Mouse (Mus musculus) forebrain, embryonic 16.5 days (tissue): ENCODE data around the gene Calr3. TPM values are rescaled to one million over a fixed set of nuclear protein-coding genes. Genes with fewer than 3 reads are reported as not detected.

Experiments used
- ATAC-seq: fragments of 200-750 bp; cut with Nextera tagmentation; 2 replicates; pipeline ENCODE4 v1.8.0; 2017; ENCODE audit warnings: mild to moderate bottlenecking, moderate library complexity
- H3K27ac ChIP-seq: fragments of 300-500 bp; sonication (generic); 2 replicates; pipeline ENCODE4 v1.5.1; 2014; ENCODE audit warnings: low read length, control low read depth
- H3K27me3 ChIP-seq: fragments of 300-500 bp; sonication (generic); replicated peaks from 2 replicates; pipeline ENCODE4 v1.6.1; 2014; ENCODE audit warnings: low read length; ENCODE audit not compliant: control insufficient read depth, insufficient read depth
- H3K36me3 ChIP-seq: fragments of 300-500 bp; sonication (generic); 2 replicates; pipeline ENCODE4 v1.6.1; 2014; ENCODE audit not compliant: control insufficient read depth, insufficient read depth
- H3K4me1 ChIP-seq: fragments of 300-500 bp; sonication (generic); replicated peaks from 2 replicates; pipeline ENCODE4 v1.6.1; 2014; ENCODE audit warnings: low read length; ENCODE audit not compliant: control insufficient read depth, insufficient read depth
- H3K4me2 ChIP-seq: fragments of 300-500 bp; sonication (generic); 2 replicates; pipeline ENCODE4 v1.6.1; 2014; ENCODE audit warnings: mild to moderate bottlenecking, low read length, control low read depth
- H3K4me3 ChIP-seq: fragments of 300-500 bp; sonication (generic); replicated peaks from 2 replicates; pipeline ENCODE4 v1.5.1; 2014; ENCODE audit warnings: mild to moderate bottlenecking, low read length, control low read depth
- H3K9ac ChIP-seq: fragments of 300-500 bp; sonication (generic); replicated peaks from 2 replicates; pipeline ENCODE4 v1.6.1; 2014; ENCODE audit warnings: low read depth, low read length, control low read depth
- H3K9me3 ChIP-seq: fragments of 300-500 bp; sonication (generic); 2 replicates; pipeline ENCODE4 v1.6.1; 2016; ENCODE audit warnings: low read length; ENCODE audit not compliant: control insufficient read depth
- WGBS: fragments of 180-500 bp; shearing (Covaris S2); extraction: QIAGEN DNeasy Blood & Tissue Kit; methylation state at CpG from one replicate; pipeline ENCODE4 v1.1.7; 2014; 5-methylcytosine and 5-hydroxymethylcytosine counted together
- polyA plus RNA-seq: library from polyadenylated mRNA; unstranded; fragments of >200 nt; fragmentation: Nextera tagmentation; extraction: Ambion mirVana; gene quantifications from 2 replicates; pipeline ENCODE4 v1.2.1, GENCODE M21; 2015

Gene Calr3
- polyA plus RNA-seq, 1 experiment from 2014 or later = 1.3 TPM

DNA sequence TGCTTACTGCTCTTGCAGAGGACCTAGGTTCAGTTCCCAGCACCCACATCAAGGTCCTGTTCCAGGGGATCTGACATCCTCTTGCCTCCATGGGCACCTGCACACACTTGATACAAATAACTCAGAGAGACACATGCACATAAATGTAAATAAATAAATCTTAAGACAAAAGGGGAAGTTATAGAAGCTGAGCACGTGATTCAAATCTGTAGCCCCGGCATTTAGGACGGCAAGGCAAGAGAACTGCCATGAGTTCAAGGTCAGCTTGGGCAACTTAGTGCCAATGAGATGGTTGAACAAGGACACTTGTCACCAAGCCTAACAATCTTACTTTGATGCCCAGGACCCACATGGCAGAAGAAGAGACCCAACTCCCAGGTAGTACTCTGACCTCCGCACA is 25.6 kb downstream of the Calr3 start:
- no peaks in the 10 kb centered on the region for H3K27me3 ChIP-seq
- H3K4me2 ChIP-seq = no peak overlapping the region
- no peak overlapping the region for H3K9ac ChIP-seq
- H3K27ac ChIP-seq = no peak overlapping the region
- peaks cover 43% of the 10 kb centered on the region for H3K4me1 ChIP-seq
- no peaks in the 10 kb centered on the region for H3K9me3 ChIP-seq
- no peak for ATAC-seq
- 97% methylated on average over 4 of the region's 4 CpGs for WGBS
- no peak overlapping the region for H3K4me3 ChIP-seq
- no peaks in the 10 kb centered on the region for H3K36me3 ChIP-seq

DNA sequence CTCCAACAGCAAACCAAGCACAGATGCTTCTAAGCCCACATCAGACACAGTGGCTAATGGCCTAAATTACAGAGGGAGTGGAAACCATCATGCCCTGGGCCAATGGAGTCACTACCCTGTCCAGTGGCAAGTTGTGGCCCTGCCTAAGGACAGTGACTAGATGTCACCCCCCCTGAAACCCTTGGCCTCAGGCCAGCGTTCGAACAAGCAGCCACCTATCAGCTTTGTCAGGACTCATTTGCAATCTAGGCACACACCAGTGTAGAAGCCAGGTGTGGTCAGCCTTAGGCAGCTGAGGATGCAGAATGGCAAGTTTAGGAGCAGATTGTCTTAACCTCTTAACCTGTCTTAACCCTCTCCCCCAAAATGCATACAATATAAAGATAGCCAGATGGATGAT is 28.4 kb downstream of the Calr3 start:
- H3K4me2 ChIP-seq = no peak overlapping the region
- 82% methylated on average over 2 of the region's 2 CpGs for WGBS
- no peak overlapping the region for H3K9ac ChIP-seq
- peaks cover 36% of the 10 kb centered on the region for H3K4me1 ChIP-seq
- no peaks in the 10 kb centered on the region for H3K27me3 ChIP-seq
- no peaks in the 10 kb centered on the region for H3K36me3 ChIP-seq
- no peak overlapping the region for H3K27ac ChIP-seq
- no peak overlapping the region for H3K4me3 ChIP-seq
- H3K9me3 ChIP-seq = no peaks in the 10 kb centered on the region
- ATAC-seq = no peak

DNA sequence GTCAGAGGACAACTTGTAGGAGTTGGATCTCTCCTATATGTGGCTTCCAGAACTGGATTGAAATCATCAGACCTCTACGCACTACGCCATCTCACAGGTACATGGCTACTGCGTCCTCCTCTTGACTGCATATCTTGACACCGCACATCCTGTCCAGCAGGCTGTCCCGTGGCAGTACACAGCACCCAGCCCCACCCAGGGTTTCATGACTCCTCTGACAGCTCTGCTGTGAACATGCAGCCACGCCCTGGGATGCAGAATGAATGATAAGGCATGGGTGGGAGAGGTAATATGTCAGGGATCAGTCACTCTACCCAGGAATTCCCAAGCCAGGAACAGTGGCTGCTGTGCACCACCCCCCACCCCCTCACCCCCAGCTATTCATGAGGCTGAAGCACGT is 29.8 kb downstream of the Calr3 start:
- Histone ChIP-seq H3K9ac (no peak overlapping the region), H3K4me1 (peaks cover 25% of the 10 kb centered on the region), H3K4me2 (no peak overlapping the region), H3K36me3 (no peaks in the 10 kb centered on the region), H3K27me3 (no peaks in the 10 kb centered on the region), H3K27ac (no peak overlapping the region), H3K9me3 (no peaks in the 10 kb centered on the region), H3K4me3 (no peak overlapping the region)
- no peak for ATAC-seq
- WGBS = 96% methylated on average over 7 of the region's 7 CpGs

DNA sequence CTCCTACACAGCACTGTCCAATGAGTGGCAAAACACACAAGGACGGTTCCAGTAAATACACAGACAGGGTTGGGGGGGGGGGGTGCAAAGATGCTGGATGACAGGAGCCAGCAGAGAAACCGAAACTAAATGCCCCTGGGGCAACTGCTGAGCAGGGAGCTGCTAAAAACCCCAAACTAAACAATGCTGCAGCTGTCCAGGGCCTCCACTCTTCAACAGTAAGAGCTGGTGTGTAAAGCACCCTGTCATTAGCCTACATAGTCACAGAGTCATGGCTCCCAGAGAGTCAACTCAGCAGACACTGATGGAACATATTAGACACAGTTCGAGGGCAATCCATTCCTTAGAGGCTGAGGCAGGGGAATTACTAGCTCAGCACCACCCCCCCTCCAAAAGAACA is 34.2 kb downstream of the Calr3 start:
- Histone ChIP-seq H3K27me3 (no peaks in the 10 kb centered on the region), H3K4me1 (peaks cover 2% of the 10 kb centered on the region; the same call in 1 of the 2 replicates), H3K9me3 (no peaks in the 10 kb centered on the region), H3K9ac (no peak overlapping the region), H3K4me3 (no peak overlapping the region), H3K27ac (no peak overlapping the region), H3K4me2 (no peak overlapping the region), H3K36me3 (no peaks in the 10 kb centered on the region)
- WGBS = 53% methylated on average over 3 of the region's 3 CpGs
- no peak for ATAC-seq

DNA sequence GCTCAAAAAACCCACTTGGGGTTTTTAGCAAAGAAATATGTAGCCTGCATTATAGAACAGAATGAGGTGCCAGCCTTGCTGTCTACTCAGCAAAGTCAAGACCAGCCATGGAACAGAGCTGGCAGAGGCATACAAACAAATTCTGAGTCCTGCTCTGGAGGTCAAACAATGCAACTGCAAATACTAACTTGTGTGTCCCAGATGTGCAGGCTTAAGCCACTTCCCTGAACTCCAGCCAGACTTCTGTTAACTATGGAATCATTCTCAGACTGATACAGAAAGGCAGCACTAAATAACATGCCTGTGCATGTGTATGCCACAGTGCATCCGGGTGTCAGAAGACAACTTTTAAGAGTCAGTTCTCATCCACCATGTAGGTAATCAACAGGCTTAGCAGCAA is 35.8 kb downstream of the Calr3 start:
- no peak overlapping the region for H3K4me2 ChIP-seq
- H3K4me3 ChIP-seq = no peak overlapping the region
- peaks cover 2% of the 10 kb centered on the region for H3K4me1 ChIP-seq
- no peaks in the 10 kb centered on the region for H3K36me3 ChIP-seq
- no peak for ATAC-seq
- H3K27me3 ChIP-seq = no peaks in the 10 kb centered on the region
- 90% methylated on average over 1 of the region's 1 CpGs for WGBS
- no peaks in the 10 kb centered on the region for H3K9me3 ChIP-seq
- no peak overlapping the region for H3K27ac ChIP-seq
- H3K9ac ChIP-seq = no peak overlapping the region

DNA sequence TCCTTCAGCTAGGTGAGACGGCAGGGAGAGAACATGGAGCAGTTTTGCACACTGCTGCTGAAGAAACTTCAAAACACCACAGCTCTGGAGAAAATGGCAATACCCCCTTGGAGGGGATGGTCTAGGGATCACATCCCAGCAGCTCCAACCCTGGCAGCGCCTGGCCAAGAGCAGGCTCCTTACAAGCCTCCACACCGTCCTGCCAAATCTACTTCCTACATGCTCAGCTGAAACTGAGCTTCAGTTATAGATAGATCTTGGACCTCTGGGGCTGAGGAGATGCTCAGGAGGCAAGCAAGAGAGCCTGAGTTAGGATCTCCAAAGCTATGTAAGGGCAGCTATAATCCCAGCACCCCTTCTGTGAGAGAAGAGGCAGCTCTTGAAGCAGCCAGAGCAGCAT is 40.7 kb downstream of the Calr3 start:
- WGBS = 98% methylated on average over 3 of the region's 3 CpGs
- Histone ChIP-seq H3K4me1 (no peaks in the 10 kb centered on the region; the same call in 1 of the 2 replicates), H3K4me2 (no peak overlapping the region), H3K27me3 (no peaks in the 10 kb centered on the region), H3K4me3 (no peak overlapping the region), H3K36me3 (no peaks in the 10 kb centered on the region), H3K9me3 (no peaks in the 10 kb centered on the region), H3K9ac (no peak overlapping the region), H3K27ac (no peak overlapping the region)
- no peak for ATAC-seq

DNA sequence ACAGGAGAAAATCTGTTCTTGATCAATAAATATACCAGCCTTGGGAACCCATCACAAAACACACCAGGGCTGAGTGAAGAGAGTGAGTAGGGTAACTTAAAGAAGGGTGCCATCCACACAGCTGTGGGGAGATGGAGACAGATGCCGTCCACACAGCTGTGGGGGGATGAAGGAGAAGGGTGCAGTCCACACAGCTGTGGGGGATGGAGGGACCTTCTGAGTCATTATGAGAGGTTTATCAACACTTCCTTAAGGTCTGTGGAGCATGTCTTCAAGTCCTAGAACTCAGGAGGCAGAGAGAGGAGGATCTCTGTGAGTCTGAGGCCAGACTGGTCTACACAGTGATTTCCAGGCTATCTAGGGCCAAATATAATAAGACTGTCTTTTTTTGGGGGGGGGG is 42.3 kb downstream of the Calr3 start:
- Histone ChIP-seq H3K9me3 (no peaks in the 10 kb centered on the region), H3K4me1 (no peaks in the 10 kb centered on the region; the same call in 1 of the 2 replicates), H3K9ac (no peak overlapping the region), H3K4me2 (no peak overlapping the region), H3K4me3 (no peak overlapping the region), H3K27ac (no peak overlapping the region), H3K27me3 (no peaks in the 10 kb centered on the region), H3K36me3 (peaks cover 2% of the 10 kb centered on the region; the same call in 1 of the 2 replicates)
- WGBS = 94% methylated on average over 1 of the region's 1 CpGs
- ATAC-seq = peak; percentile 29; the same call in 1 of the 2 replicates

DNA sequence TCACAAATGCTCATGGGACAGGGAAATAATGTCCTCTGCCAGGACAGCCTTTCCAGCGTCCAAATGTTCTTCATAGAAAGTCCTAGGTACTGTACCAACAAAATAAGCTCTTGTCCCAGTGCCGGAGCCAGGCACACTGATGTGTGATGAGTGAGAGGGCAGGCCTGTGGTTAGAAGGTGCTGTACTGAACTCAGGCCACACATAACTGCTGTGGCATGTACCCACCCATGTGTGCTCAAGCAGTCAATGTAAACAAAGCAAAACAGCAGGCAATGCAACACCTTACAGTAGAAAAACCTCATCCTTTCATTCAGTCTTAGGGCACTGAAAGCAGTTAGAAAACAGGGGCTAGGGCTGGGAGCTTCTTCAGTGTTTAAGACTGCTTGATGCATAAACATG is 57.9 kb downstream of the Calr3 start:
- Histone ChIP-seq H3K36me3 (peaks cover 50% of the 10 kb centered on the region), H3K27me3 (no peaks in the 10 kb centered on the region), H3K4me2 (no peak overlapping the region), H3K9me3 (no peaks in the 10 kb centered on the region), H3K4me3 (no peak overlapping the region), H3K4me1 (no peaks in the 10 kb centered on the region), H3K27ac (no peak overlapping the region), H3K9ac (no peak overlapping the region)
- 91% methylated on average over 2 of the region's 2 CpGs for WGBS
- ATAC-seq = no peak

DNA sequence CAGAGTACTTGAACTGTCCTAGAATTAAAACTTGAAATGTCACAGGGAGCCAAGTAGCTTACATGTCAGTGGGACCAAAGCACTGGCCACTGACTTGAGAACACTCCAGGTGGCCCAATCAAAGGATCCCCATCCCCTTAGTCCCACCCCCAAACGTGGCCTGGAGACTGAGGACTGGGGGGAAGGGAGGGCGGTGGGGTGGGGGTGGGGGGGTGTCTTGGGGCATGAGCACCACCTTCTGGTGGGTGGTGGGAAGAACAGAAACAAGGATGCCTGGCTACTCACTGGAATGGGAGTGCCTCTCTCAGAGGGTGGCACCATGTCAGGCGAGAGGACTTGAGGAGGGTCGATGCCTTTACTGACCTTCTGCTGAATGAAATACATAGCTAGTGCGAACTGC is 61.3 kb downstream of the Calr3 start:
- Histone ChIP-seq H3K27me3 (no peaks in the 10 kb centered on the region), H3K4me2 (no peak overlapping the region), H3K4me1 (no peaks in the 10 kb centered on the region), H3K9me3 (no peaks in the 10 kb centered on the region), H3K9ac (no peak overlapping the region), H3K36me3 (peaks cover 62% of the 10 kb centered on the region), H3K4me3 (no peak overlapping the region), H3K27ac (no peak overlapping the region)
- WGBS = 66% methylated on average over 4 of the region's 5 CpGs
- no peak for ATAC-seq

DNA sequence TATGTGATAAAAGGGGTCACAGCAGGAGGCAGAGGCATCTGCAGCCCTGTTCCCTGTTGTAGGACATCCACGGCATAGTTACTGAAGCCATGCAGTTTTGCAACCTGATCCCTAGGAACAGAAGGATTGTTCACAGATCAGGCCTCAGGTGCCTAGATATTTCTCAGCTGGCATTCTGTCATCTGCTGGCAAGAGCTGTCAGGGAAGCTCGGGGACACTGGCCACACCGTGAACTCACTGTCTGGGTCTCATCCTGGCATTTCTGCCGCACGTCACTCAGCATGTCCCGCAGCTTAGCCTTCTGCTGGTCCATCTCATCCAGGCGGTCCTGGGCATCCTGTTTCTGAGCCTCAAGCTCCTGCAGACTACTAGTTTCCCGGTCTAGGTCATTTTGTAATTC is 63.0 kb downstream of the Calr3 start:
- Histone ChIP-seq H3K4me3 (no peak overlapping the region), H3K27me3 (no peaks in the 10 kb centered on the region), H3K9ac (no peak overlapping the region), H3K27ac (no peak overlapping the region), H3K36me3 (peaks cover 56% of the 10 kb centered on the region), H3K4me1 (no peaks in the 10 kb centered on the region), H3K9me3 (no peaks in the 10 kb centered on the region), H3K4me2 (no peak overlapping the region)
- no peak for ATAC-seq
- WGBS = 89% methylated on average over 8 of the region's 8 CpGs
